Mouse (Mus musculus): ENCODE measurements around the gene Tns3. TPM values are rescaled to one million over a fixed set of nuclear protein-coding genes. Genes with fewer than 3 reads are reported as not detected.

Gene Tns3
- polyA plus RNA-seq, 1 experiment: 33.9 TPM

- no peaks in the 10 kb centered on the region for H3K36me3 ChIP-seq (ENCODE audit: control insufficient read depth, insufficient read depth, low read length)
- TF ChIP-seq POLR2A (IDR thresholded peaks at IDR 0.05; ENCODE audit: control insufficient read depth, extremely low read depth, insufficient read depth, low read length, poor library complexity) (no peak), CTCF (IDR thresholded peaks at IDR 0.05; ENCODE audit: borderline replicate concordance, control insufficient read depth, extremely low read depth, insufficient read depth, low read length, poor library complexity) (peak; percentile 67; the same call in 1 of the 2 replicates)
- H3K27me3 ChIP-seq (ENCODE audit: control insufficient read depth, insufficient read depth, low read length): no peaks in the 10 kb centered on the region
- H3K4me3 ChIP-seq (ENCODE audit: control insufficient read depth, insufficient read depth, low read length): no peak overlapping the region
- WGBS: 46% methylated on average over 13 of the region's 13 CpGs
- peak; percentile 62 for DNase-seq
- H3K27ac ChIP-seq (ENCODE audit: control insufficient read depth, insufficient read depth, low read length): no peak overlapping the region
- peaks cover 8% of the 10 kb centered on the region for H3K4me1 ChIP-seq (replicated peaks; ENCODE audit: control insufficient read depth, insufficient read depth, low read length)
Measured at GRCm38 (mm10) chr11:8424342-8425225, 239.8 kb downstream of the Tns3 start.

GRCm38 (mm10) chr11:8405225-8405899 is 259.0 kb downstream of the Tns3 start:
- 30% methylated on average over 18 of the region's 18 CpGs for WGBS
- H3K4me1 ChIP-seq (replicated peaks; ENCODE audit: control insufficient read depth, insufficient read depth, low read length): no peaks in the 10 kb centered on the region
- TF ChIP-seq POLR2A (IDR thresholded peaks at IDR 0.05; ENCODE audit: control insufficient read depth, extremely low read depth, insufficient read depth, low read length, poor library complexity) (no peak), CTCF (IDR thresholded peaks at IDR 0.05; ENCODE audit: borderline replicate concordance, control insufficient read depth, extremely low read depth, insufficient read depth, low read length, poor library complexity) (peak; percentile 88)
- no peaks in the 10 kb centered on the region for H3K36me3 ChIP-seq (ENCODE audit: control insufficient read depth, insufficient read depth, low read length)
- peak; percentile 26 for DNase-seq
- H3K4me3 ChIP-seq (ENCODE audit: control insufficient read depth, insufficient read depth, low read length): no peak overlapping the region
- H3K27ac ChIP-seq (ENCODE audit: control insufficient read depth, insufficient read depth, low read length): no peak overlapping the region
- H3K27me3 ChIP-seq (ENCODE audit: control insufficient read depth, insufficient read depth, low read length): no peaks in the 10 kb centered on the region

- Histone ChIP-seq H3K27me3 (ENCODE audit: control insufficient read depth, insufficient read depth, low read length) (no peaks in the 10 kb centered on the region), H3K4me1 (replicated peaks; ENCODE audit: control insufficient read depth, insufficient read depth, low read length) (no peaks in the 10 kb centered on the region), H3K36me3 (ENCODE audit: control insufficient read depth, insufficient read depth, low read length) (no peaks in the 10 kb centered on the region), H3K4me3 (ENCODE audit: control insufficient read depth, insufficient read depth, low read length) (no peak overlapping the region), H3K27ac (ENCODE audit: control insufficient read depth, insufficient read depth, low read length) (no peak overlapping the region)
- DNase-seq: no peak
- 96% methylated on average over 7 of the region's 7 CpGs for WGBS
- no peak for TF ChIP-seq CTCF (IDR thresholded peaks at IDR 0.05; ENCODE audit: borderline replicate concordance, control insufficient read depth, extremely low read depth, insufficient read depth, low read length, poor library complexity)
- TF ChIP-seq POLR2A (IDR thresholded peaks at IDR 0.05; ENCODE audit: control insufficient read depth, extremely low read depth, insufficient read depth, low read length, poor library complexity): no peak
Measured at GRCm38 (mm10) chr11:8401328-8401727, 263.0 kb downstream of the Tns3 start.

DNA sequence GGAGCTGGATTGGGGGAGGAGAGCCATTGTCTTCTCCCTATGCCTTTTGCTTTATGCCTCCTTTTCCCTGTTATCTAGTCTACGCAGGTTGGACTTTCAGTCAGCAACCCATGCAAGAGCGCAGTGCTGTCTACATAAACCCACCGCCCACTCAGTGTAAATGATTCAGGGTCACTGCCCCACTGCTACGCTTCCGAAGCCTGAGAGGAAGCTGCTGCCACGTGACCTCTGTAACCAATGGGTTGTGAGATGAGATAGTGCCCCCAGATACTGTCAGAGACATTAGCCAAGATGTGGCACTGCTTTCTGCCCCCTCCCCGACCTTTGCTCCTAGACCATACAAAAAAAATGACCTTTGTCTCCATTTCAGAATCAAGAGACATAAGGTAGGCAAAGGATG is 268.0 kb downstream of the Tns3 start:
- no peak for DNase-seq
- Histone ChIP-seq H3K4me3 (ENCODE audit: control insufficient read depth, insufficient read depth, low read length) (no peak overlapping the region), H3K27ac (ENCODE audit: control insufficient read depth, insufficient read depth, low read length) (no peak overlapping the region), H3K36me3 (ENCODE audit: control insufficient read depth, insufficient read depth, low read length) (no peaks in the 10 kb centered on the region), H3K4me1 (replicated peaks; ENCODE audit: control insufficient read depth, insufficient read depth, low read length) (no peaks in the 10 kb centered on the region), H3K27me3 (ENCODE audit: control insufficient read depth, insufficient read depth, low read length) (no peaks in the 10 kb centered on the region)
- TF ChIP-seq CTCF (IDR thresholded peaks at IDR 0.05; ENCODE audit: borderline replicate concordance, control insufficient read depth, extremely low read depth, insufficient read depth, low read length, poor library complexity) (no peak), POLR2A (IDR thresholded peaks at IDR 0.05; ENCODE audit: control insufficient read depth, extremely low read depth, insufficient read depth, low read length, poor library complexity) (no peak)
- WGBS: 84% methylated on average over 7 of the region's 7 CpGs

DNA sequence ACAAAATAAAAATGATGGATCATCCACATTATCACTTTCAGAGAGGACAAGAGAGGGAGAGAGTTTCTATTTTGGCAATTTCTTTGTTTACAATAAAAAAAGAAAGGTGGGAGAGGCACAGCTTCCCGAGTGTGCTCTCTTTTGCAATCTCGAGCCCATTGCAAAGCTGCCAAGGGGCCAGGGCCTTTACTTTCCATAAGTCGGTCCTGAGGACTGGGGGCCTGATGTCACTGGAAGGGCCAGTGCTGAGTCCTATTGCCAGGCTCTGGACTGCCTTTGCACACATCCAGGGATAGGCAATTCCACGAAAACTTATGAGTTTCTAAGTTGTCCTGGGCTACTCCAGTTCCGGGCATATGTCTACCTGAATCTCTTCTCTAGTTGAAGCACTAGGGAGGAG is 272.8 kb downstream of the Tns3 start:
- H3K4me3 ChIP-seq (ENCODE audit: control insufficient read depth, insufficient read depth, low read length): no peak overlapping the region
- no peaks in the 10 kb centered on the region for H3K4me1 ChIP-seq (replicated peaks; ENCODE audit: control insufficient read depth, insufficient read depth, low read length)
- no peaks in the 10 kb centered on the region for H3K27me3 ChIP-seq (ENCODE audit: control insufficient read depth, insufficient read depth, low read length)
- 82% methylated on average over 5 of the region's 5 CpGs for WGBS
- DNase-seq: no peak
- no peaks in the 10 kb centered on the region for H3K36me3 ChIP-seq (ENCODE audit: control insufficient read depth, insufficient read depth, low read length)
- TF ChIP-seq POLR2A (IDR thresholded peaks at IDR 0.05; ENCODE audit: control insufficient read depth, extremely low read depth, insufficient read depth, low read length, poor library complexity): no peak
- TF ChIP-seq CTCF (IDR thresholded peaks at IDR 0.05; ENCODE audit: borderline replicate concordance, control insufficient read depth, extremely low read depth, insufficient read depth, low read length, poor library complexity): no peak
- H3K27ac ChIP-seq (ENCODE audit: control insufficient read depth, insufficient read depth, low read length): no peak overlapping the region

DNA sequence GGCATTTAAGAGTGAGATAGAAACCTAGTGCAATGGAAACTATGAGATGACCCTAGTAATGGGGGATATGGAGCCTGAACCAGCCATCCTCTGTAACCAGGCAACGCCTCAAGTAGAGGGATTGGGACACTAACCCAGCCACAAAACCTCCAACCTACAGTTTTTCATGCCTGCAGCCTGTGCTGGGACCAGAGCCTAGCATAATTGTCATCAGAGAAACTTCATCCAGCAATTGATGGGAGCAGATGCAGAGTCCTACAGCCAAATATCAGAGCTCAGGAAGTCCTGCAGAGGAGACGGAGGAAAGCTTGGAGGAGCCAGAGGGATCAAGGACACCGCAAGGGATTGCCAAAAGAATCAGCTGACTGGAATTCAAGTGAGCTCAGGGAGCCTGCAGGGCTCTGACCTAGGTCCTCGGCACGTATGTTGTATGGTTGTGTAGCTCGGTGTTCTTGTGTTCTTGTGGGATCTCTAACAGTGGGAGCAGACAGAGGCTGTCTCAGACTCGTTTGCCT is 278.4 kb downstream of the Tns3 start:
- H3K36me3 ChIP-seq (ENCODE audit: control insufficient read depth, insufficient read depth, low read length): no peaks in the 10 kb centered on the region
- H3K4me1 ChIP-seq (replicated peaks; ENCODE audit: control insufficient read depth, insufficient read depth, low read length): no peaks in the 10 kb centered on the region
- no peak for DNase-seq
- H3K27ac ChIP-seq (ENCODE audit: control insufficient read depth, insufficient read depth, low read length): no peak overlapping the region
- WGBS: 83% methylated on average over 7 of the region's 7 CpGs
- no peak for TF ChIP-seq POLR2A (IDR thresholded peaks at IDR 0.05; ENCODE audit: control insufficient read depth, extremely low read depth, insufficient read depth, low read length, poor library complexity)
- TF ChIP-seq CTCF (IDR thresholded peaks at IDR 0.05; ENCODE audit: borderline replicate concordance, control insufficient read depth, extremely low read depth, insufficient read depth, low read length, poor library complexity): no peak
- H3K27me3 ChIP-seq (ENCODE audit: control insufficient read depth, insufficient read depth, low read length): no peaks in the 10 kb centered on the region
- H3K4me3 ChIP-seq (ENCODE audit: control insufficient read depth, insufficient read depth, low read length): no peak overlapping the region

Data from thymus, adult 2 months (tissue).